Mouse (Mus musculus) lung, postnatal 14 days (tissue): ENCODE results near the gene Reps2.

Experiments used
- DNase-seq: peaks from one replicate; pipeline ENCODE4 v3.0.0; 2021

The Reps2 gene

DNA sequence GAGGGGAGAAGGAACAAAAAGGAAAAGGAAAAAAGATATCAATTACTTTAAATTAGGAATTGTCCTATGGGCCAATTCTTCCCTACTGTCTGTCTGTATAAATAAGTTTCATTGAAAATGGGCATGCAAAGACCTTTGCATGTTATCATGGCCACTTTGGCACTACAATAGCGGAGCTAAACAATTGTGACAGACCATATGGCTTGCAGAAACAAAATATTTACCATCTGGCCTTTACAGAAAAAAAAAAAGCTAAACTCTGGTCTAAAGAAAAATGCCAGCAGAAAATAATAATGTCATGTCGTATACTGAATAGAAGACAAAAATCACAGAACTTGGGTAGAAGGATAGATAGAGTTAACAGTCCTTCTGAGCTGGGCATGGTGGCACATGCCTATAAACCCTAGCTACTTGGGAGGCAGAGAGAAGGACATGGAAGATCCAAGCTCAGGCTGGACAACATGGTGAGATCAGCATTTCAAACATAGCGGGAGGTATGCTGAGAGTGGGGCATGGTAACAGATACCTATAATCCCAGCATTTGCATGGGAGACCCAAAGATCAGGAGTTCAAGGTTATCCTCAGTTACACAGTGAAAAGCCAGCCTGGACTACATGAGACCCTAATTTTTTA is 54.2 kb downstream of the Reps2 start:
- no peak for DNase-seq

GRCm38 (mm10) chrX:162584349-162584748 is 59.1 kb downstream of the Reps2 start:
- no peak for DNase-seq

GRCm38 (mm10) chrX:162580521-162580920 is 62.9 kb downstream of the Reps2 start:
- no peak for DNase-seq

- no peak for DNase-seq
Observed at GRCm38 (mm10) chrX:162568439-162568838, 75.0 kb downstream of the Reps2 start.

- no peak for DNase-seq
Observed at GRCm38 (mm10) chrX:162565501-162565900, 77.9 kb downstream of the Reps2 start.

DNA sequence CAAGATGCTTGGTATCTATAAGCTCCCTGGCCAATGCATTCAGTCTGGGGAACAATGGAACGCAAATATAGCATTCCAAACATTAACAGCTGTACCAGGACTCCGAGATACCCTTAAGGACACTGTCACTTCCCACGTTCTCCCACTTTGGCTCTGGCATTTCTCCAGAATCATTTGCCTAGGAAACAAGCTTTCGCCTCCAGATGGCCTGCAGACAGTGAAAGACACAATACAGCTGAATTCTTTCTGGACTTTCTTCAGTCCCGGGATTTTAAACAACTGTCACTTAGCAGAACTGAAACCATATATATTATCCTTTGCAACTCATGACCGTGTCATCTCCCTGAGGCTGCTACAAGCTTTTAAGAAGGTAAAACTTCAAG is 87.0 kb downstream of the Reps2 start:
- no peak for DNase-seq

GRCm38 (mm10) chrX:162555729-162556458 is 87.6 kb downstream of the Reps2 start:
- peak; percentile 7 for DNase-seq

- peak; percentile 11 for DNase-seq
Observed at GRCm38 (mm10) chrX:162554513-162554912, 88.9 kb downstream of the Reps2 start.

- no peak for DNase-seq
Observed at GRCm38 (mm10) chrX:162552383-162552782, 91.1 kb downstream of the Reps2 start.

- DNase-seq: no peak
Observed at GRCm38 (mm10) chrX:162545037-162545436, 98.4 kb downstream of the Reps2 start.

DNA sequence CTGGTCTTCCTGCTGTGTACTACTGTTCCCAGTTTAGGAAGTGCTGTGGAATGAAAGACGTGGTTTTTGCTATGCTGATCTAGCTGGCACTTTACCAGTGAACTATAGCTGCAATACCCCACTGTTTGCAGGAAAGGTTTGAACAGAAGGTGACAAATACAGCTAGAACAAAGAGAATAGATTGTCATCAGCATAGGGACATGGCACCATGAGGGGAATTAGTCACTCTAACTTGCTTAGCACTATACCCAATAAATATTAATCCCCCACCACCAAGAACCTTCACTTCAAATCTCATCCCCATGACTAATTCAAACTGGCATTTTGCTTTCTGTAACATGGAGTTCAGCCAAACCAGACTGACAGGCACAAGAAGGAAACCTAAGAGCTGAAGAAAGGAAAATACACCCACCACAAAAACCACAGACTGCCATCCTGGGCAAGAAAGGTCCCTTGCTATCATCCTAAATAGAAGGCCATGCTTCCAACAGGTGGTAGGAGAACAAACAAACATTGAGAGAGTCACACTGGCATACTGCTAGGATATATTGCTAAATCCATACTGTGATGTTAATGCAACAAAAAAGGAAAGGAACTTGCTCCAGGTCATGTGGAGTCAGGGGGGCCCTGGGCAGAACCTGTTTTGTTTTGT is 100.7 kb downstream of the Reps2 start:
- no peak for DNase-seq

DNA sequence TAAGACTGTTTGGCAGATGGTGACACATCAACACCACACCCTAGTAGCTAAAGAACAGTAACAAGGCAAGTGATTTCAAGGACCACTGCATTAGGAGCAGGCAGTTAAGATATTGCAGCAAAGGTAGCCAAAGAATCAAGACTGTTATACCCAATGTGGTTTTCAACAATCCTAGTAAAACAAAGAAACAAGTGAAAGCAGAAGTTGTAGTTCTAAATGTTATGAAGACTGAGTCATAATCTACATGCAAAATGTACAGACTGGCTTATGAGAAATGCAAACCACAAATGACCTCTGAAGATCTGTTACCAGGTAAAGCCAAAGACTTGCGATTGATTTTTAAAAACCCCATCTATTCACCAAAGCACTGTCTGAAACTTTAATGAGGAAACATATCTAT is 101.5 kb downstream of the Reps2 start:
- no peak for DNase-seq

DNA sequence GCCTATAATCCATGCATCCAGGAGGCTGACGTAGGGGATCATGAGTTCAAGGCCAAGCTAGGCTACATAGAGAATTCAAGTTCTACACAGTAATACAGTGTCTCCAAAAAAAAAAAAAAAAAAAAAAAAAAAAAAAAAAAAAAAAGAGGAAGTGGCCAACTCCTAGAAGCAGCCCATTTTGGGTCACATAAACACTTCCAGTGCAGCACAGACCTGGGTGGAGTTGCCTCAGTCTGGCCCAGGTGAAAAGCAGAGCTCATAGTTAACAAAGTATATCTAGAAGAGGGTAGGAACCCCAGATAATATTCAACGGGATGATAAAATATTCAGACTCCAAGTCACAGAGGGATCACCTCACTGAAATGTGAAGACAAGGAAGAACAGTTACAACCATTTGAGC is 112.4 kb downstream of the Reps2 start:
- no peak for DNase-seq

DNA sequence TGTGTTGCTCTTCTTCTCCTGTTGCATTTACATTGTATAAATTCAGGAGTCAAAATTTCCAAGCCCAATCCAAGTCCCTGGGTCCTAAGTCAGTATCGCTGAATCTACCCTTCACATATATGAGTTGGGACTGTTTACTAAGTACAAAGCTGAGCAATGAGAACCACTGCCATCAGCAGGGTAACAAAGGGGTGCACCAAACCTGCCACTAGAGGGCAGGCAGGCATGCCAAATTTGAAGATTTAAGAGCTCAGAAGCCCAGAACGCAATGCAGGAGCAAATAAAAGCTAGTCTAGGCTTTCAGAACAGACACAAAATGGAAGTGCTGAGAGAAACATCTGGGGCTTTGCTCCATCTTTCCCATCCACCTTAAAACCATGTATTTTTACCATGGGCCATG is 116.2 kb downstream of the Reps2 start:
- peak; percentile 59 for DNase-seq

DNA sequence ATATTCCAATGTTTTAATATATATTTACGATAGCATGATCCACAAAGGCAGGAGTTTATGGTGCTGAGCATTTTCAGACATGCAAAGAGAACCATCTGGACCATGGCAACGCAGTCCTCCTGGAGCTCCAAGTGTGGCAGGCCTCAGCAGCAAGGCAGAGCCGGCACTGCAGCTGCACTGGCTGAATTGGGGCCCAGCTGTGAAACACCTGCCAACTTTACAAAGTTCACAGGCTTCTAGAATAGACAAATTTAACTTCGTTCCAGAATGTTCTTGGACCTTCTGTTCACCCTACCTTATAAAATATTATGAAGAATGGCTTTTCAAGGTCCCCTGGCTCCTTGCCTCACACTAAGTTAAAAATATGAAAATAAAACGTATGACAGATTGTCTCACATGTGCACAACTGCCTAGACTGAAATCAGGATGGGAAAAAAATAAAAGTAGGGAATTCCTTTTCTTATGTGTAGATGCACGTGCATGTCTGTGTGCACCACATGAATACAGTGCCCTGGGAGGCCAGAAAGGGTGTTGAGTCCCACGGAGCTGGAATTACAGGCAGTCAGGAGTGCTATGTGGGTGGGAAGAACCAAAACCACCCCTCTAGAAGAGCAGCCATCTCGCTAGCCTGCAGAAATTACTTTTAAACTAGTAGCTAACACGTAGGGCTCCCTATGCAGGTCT is 121.5 kb downstream of the Reps2 start:
- peak; percentile 2 for DNase-seq

GRCm38 (mm10) chrX:162521197-162521596 is 122.3 kb downstream of the Reps2 start:
- peak; percentile 7 for DNase-seq

GRCm38 (mm10) chrX:162520374-162520773 is 123.1 kb downstream of the Reps2 start:
- no peak for DNase-seq

DNA sequence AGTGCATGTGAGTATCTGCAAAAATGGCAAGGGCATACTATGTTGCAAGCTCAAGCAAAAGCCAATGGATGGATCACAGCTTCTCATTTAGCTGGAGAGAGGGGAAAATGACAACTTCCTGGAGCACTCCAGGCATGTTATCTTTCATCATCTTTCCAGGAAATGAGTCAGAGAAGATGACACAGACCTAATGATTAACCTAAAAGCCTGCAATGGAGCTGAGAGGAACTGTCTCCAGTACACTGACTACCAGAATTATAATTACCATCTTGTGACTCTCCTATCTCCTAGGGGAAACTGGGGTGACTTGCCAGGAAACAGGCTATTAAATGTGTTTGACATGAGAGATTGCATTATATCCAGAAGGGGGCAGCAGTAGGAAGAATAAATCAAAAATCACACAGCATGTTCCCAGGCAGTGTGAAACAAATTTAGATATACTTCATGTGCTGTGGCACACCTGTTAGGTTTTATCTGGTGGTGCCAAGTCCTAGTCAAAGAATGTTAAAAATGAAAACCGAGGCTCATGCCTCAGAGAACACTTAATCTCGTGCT is 132.9 kb downstream of the Reps2 start:
- peak; percentile 1 for DNase-seq

DNA sequence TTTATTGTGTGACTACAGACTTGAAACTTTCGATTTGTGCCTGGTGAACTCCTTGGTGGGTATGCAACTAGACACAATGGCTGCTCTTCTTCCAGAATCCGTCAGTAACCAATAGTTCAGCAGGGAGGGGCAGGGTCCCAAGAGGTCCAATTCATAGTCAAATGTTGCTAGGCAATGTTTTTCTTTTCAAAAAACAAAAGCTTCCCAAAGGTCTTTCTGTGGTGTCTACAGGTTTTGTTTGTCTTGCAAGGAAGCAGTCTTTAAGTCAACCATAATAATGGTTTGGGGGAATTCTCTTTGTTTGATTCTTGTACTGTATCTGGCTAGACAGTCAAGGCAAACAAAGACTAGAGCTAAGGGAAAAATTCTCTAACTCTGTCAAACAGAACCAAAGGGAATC is 138.3 kb downstream of the Reps2 start:
- DNase-seq: no peak

DNA sequence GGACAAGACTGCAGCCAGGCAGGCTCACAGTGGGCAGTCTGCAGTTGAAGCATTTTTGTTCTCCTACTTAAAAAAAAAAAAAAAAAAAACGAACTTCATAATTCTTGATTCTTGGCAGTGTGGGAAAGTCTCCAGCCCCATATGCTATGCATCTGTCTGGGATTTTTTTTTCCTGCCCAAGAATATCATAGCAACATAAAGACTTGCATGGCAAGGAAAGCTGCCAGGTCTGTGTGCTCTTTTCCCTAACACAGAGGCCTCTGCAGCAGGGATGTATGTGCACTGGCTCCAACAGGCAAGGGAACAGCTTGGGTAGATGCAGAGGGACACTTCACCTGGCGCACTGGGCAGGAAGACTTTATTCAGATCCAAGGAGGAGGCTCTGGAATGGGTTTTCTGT is 140.0 kb downstream of the Reps2 start:
- DNase-seq: no peak

DNA sequence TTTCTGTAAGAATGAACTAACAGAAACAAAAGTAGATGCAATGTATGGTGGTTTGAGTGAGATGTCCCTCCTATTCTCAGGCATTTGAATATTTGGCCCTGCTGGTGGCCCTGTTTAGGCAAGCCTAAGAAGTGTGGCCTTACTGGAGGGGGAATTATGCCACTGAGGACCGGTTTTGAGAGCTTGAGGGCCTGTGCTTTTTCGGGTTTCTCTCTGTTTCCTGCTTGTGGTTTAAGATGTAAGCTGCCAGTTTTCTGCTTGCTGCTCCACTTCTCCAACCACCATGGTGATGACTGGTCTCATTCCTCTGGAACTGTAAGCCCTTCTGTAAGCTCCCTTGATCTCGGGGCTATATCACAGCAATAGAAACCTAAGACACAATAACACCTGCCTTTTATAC is 142.5 kb downstream of the Reps2 start:
- DNase-seq: no peak

DNA sequence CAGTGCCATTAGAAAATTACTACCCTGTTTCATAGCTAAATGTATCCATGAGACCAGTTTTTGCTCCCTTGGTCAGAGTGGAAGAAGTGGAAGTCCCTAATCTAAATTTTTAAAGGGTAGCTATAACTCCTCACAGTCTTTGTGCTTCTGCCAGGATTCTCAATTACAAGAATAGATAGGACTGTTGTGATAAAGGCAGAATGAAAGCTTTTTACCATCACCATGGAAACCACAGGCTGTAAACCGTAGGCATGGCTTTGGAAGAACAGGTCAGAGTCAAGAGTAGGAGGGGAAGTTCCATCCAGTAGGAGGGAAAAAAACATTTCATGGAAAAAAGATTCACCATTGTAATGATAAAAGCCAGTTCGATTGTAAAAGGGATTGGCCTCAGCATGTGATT is 147.0 kb downstream of the Reps2 start:
- DNase-seq: no peak

DNA sequence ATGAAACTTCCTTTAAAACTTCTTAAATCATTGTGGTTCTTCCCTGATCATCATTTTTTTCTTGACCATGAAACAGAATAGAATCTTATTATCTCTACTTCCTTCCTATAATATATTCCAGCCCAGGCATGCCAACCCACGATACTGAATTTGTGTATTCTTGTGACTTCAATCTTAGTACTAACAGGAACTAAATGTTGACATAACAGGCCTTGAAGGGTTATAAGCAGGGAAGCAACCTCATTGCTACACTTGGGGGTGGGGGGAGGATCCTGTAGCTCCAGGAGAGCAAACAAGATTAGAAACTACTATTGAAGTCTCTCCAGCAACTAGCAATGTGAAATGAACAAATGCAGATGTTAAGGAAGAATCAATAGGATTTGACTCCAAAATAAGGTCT is 154.8 kb downstream of the Reps2 start:
- peak; percentile 9 for DNase-seq
